Mouse (Mus musculus) CH12.LX (cell line): ENCODE results near the gene F9. TPM values are rescaled to one million over a fixed set of nuclear protein-coding genes. Genes with fewer than 3 reads are reported as not detected.

Source experiments
- DNase-seq: peaks from one replicate; pipeline ENCODE4 v3.0.0-alpha.2; 2013; ENCODE audit errors: extremely low read depth
- H3K27ac ChIP-seq: 2 replicates; pipeline ENCODE4 v1.5.1; 2012; ENCODE audit warnings: low read depth, mild to moderate bottlenecking, control low read depth, moderate library complexity; ENCODE audit not compliant: insufficient read depth
- H3K27me3 ChIP-seq: replicated peaks from 2 replicates; pipeline ENCODE3; 2012; ENCODE audit warnings: inconsistent platforms
- H3K36me3 ChIP-seq, 2 experiments: replicated peaks in 1 of 2; 2 replicates each; pipeline versions ENCODE3 to v1.6.1; 2012; ENCODE audit warnings: inconsistent platforms in 1 of 2, low read length in 1 of 2, mild to moderate bottlenecking in 1 of 2, mixed read lengths in 1 of 2, moderate library complexity in 1 of 2; ENCODE audit not compliant: control insufficient read depth in 1 of 2, insufficient read depth in 1 of 2
- H3K4me1 ChIP-seq, 2 experiments: 2 replicates each; pipeline ENCODE4 v1.6.1; 2012; ENCODE audit warnings: inconsistent platforms in 1 of 2, moderate library complexity in 1 of 2; ENCODE audit not compliant: insufficient read depth in 2 of 2, control insufficient read depth in 1 of 2
- H3K4me2 ChIP-seq: 2 replicates; pipeline ENCODE4 v1.6.1; 2012; ENCODE audit warnings: low read depth, mild to moderate bottlenecking, control low read depth; ENCODE audit not compliant: poor library complexity, insufficient read depth, severe bottlenecking
- H3K4me3 ChIP-seq, 3 experiments: fragments of 150-350 bp in 1 of 3; sonication (generic) in 1 of 3; replicated peaks in 1 of 3; 2 replicates each; pipeline versions ENCODE3 to v1.5.1; 2011 to 2012; ENCODE audit warnings: low read depth in 2 of 3, low read length in 2 of 3, mild to moderate bottlenecking in 2 of 3, moderate library complexity in 2 of 3, control low read depth in 1 of 3, improper control_type of control experiment in 1 of 3, inconsistent platforms in 1 of 3, mixed read lengths in 1 of 3; ENCODE audit not compliant: poor library complexity in 1 of 3
- H3K79me2 ChIP-seq: replicated peaks from 2 replicates; pipeline ENCODE4 v1.6.1; 2012; ENCODE audit warnings: mild to moderate bottlenecking, moderate library complexity; ENCODE audit not compliant: control insufficient read depth, poor library complexity, insufficient read depth, severe bottlenecking; ENCODE audit errors: extremely low read depth
- H3K9ac ChIP-seq: 2 replicates; pipeline ENCODE4 v1.6.1; 2012; ENCODE audit warnings: low read depth, mild to moderate bottlenecking, control low read depth, moderate library complexity; ENCODE audit not compliant: insufficient read depth
- H3K9me3 ChIP-seq: replicated peaks from 2 replicates; pipeline ENCODE3; 2012; ENCODE audit warnings: low read length, inconsistent platforms, mixed read lengths
- BHLHE40 ChIP-seq: IDR thresholded peaks from 2 replicates; pipeline ENCODE4 v1.6.1; 2011; ENCODE audit warnings: mild to moderate bottlenecking, low read depth, low read length, improper control_type of control experiment
- CHD1 ChIP-seq: IDR thresholded peaks from 2 replicates; pipeline ENCODE4 v1.6.1; 2012; ENCODE audit warnings: low read depth, low read length, improper control_type of control experiment, inconsistent platforms
- CTCF ChIP-seq, 2 experiments: IDR thresholded peaks in 1 of 2; conservative IDR thresholded peaks in 1 of 2; 2 replicates each; pipeline ENCODE4 v1.5.1; 2011 to 2012; ENCODE audit warnings: low read depth in 2 of 2, low read length in 2 of 2, improper control_type of control experiment in 1 of 2, inconsistent platforms in 1 of 2, mild to moderate bottlenecking in 1 of 2, moderate library complexity in 1 of 2
- E2F4 ChIP-seq: IDR thresholded peaks from 2 replicates; pipeline ENCODE4 v1.6.1; 2011; ENCODE audit warnings: low read depth, low read length, improper control_type of control experiment; ENCODE audit not compliant: insufficient replicate concordance
- EP300 ChIP-seq: IDR thresholded peaks from 2 replicates; pipeline ENCODE4 v1.6.1; 2011; ENCODE audit warnings: low read length, improper control_type of control experiment
- ETS1 ChIP-seq: conservative IDR thresholded peaks from 2 replicates; pipeline ENCODE4 v1.6.1; 2012; ENCODE audit warnings: low read depth, mild to moderate bottlenecking, inconsistent platforms, low read length, improper control_type of control experiment, moderate library complexity
- GABPA ChIP-seq: IDR thresholded peaks from 2 replicates; pipeline ENCODE4 v1.6.1; 2012; ENCODE audit warnings: low read depth, low read length, improper control_type of control experiment, inconsistent platforms; ENCODE audit not compliant: insufficient replicate concordance
- HCFC1 ChIP-seq: IDR thresholded peaks from 2 replicates; pipeline ENCODE4 v1.6.1; 2012; ENCODE audit warnings: low read depth, mild to moderate bottlenecking, inconsistent platforms, low read length, improper control_type of control experiment
- IRF4 ChIP-seq: IDR thresholded peaks from 2 replicates; pipeline ENCODE4 v1.6.1; 2014; ENCODE audit warnings: low read depth, mild to moderate bottlenecking, inconsistent platforms, low read length, improper control_type of control experiment
- JUND ChIP-seq: conservative IDR thresholded peaks from 2 replicates; pipeline ENCODE4 v1.6.1; 2011; ENCODE audit warnings: low read depth, low read length, improper control_type of control experiment
- KAT2A ChIP-seq: IDR thresholded peaks from 2 replicates; pipeline ENCODE4 v1.6.1; 2012; ENCODE audit warnings: low read length, improper control_type of control experiment, inconsistent platforms; ENCODE audit not compliant: insufficient replicate concordance
- MAX ChIP-seq: IDR thresholded peaks from 2 replicates; pipeline ENCODE4 v1.6.1; 2011; ENCODE audit warnings: low read length, improper control_type of control experiment
- MAZ ChIP-seq: IDR thresholded peaks from 2 replicates; pipeline ENCODE4 v1.6.1; 2012; ENCODE audit warnings: low read depth, mild to moderate bottlenecking, inconsistent platforms, low read length, improper control_type of control experiment, moderate library complexity
- MEF2A ChIP-seq: IDR thresholded peaks from 2 replicates; pipeline ENCODE4 v1.6.1; 2014; ENCODE audit warnings: low read depth, mild to moderate bottlenecking, inconsistent platforms, low read length, improper control_type of control experiment, borderline replicate concordance
- MXI1 ChIP-seq: IDR thresholded peaks from 2 replicates; pipeline ENCODE4 v1.6.1; 2011; ENCODE audit warnings: mild to moderate bottlenecking, low read depth, low read length, improper control_type of control experiment
- MYC ChIP-seq: IDR thresholded peaks from 2 replicates; pipeline ENCODE4 v1.6.1; 2011; ENCODE audit warnings: low read depth, mild to moderate bottlenecking, improper control_type of control experiment, low read length
- NELFE ChIP-seq: IDR thresholded peaks from 2 replicates; pipeline ENCODE4 v1.6.1; 2011; ENCODE audit warnings: low read depth, low read length, improper control_type of control experiment
- NRF1 ChIP-seq: IDR thresholded peaks from 2 replicates; pipeline ENCODE4 v1.6.1; 2014; ENCODE audit warnings: low read depth, mild to moderate bottlenecking, inconsistent platforms, low read length, improper control_type of control experiment, moderate library complexity
- POLR2AphosphoS2 ChIP-seq: IDR thresholded peaks from 2 replicates; pipeline ENCODE4 v1.6.1; 2011; ENCODE audit warnings: low read depth, low read length, improper control_type of control experiment
- RAD21 ChIP-seq: IDR thresholded peaks from 2 replicates; pipeline ENCODE4 v1.6.1; 2011; ENCODE audit warnings: low read depth, mild to moderate bottlenecking, low read length, improper control_type of control experiment, moderate library complexity
- RCOR1 ChIP-seq: conservative IDR thresholded peaks from 2 replicates; pipeline ENCODE4 v1.6.1; 2012; ENCODE audit warnings: low read depth, mild to moderate bottlenecking, inconsistent platforms, low read length, improper control_type of control experiment
- SIN3A ChIP-seq: IDR thresholded peaks from 2 replicates; pipeline ENCODE4 v1.6.1; 2012; ENCODE audit warnings: low read length, improper control_type of control experiment, inconsistent platforms
- TBP ChIP-seq: conservative IDR thresholded peaks from 2 replicates; pipeline ENCODE4 v1.6.1; 2011; ENCODE audit warnings: low read depth, low read length, improper control_type of control experiment
- TCF12 ChIP-seq: IDR thresholded peaks from 2 replicates; pipeline ENCODE4 v1.6.1; 2014; ENCODE audit warnings: low read depth, mild to moderate bottlenecking, inconsistent platforms, low read length, improper control_type of control experiment
- UBTF ChIP-seq: IDR thresholded peaks from 2 replicates; pipeline ENCODE4 v1.6.1; 2012; ENCODE audit warnings: low read depth, mild to moderate bottlenecking, inconsistent platforms, low read length, improper control_type of control experiment, moderate library complexity
- ZC3H11A ChIP-seq: IDR thresholded peaks from 2 replicates; pipeline ENCODE4 v1.6.1; 2012; ENCODE audit warnings: low read depth, mild to moderate bottlenecking, inconsistent platforms, low read length, improper control_type of control experiment
- ZMIZ1 ChIP-seq: IDR thresholded peaks from 2 replicates; pipeline ENCODE4 v1.6.1; 2012; ENCODE audit warnings: low read depth, mild to moderate bottlenecking, inconsistent platforms, low read length, improper control_type of control experiment
- dilution Hi-C: fragments of 300-500 bp; cut with MboI; formaldehyde crosslinking; loops from 2 replicates; pipeline ENCODE4 v1.14.3; 2020; ENCODE audit warnings: low sequenced_read_pairs; ENCODE audit not compliant: extremely low pct_unique_long_range_greater_than_20kb, extremely low pct_ligation_motif_present
- in situ Hi-C: fragments of 300-500 bp; cut with MboI; formaldehyde crosslinking; loops from 3 replicates; pipeline ENCODE4 v1.14.3; 2019; ENCODE audit warnings: low sequenced_read_pairs, low pct_ligation_motif_present, low pct_unique_long_range_greater_than_20kb, mixed read lengths
- polyA plus RNA-seq: library from polyadenylated mRNA; unstranded; fragments of >175 nt; gene quantifications from 2 replicates; pipeline ENCODE4 v1.2.1, GENCODE M21; 2012; ENCODE audit warnings: low read depth; ENCODE audit not compliant: insufficient read length
- total RNA-seq, 2 experiments: library from RNA; depleted of rRNA; stranded (reverse); fragments of 300-350 nt in 1 of 2; fragments of >200 nt in 1 of 2; gene quantifications; 2 replicates each; pipeline ENCODE4 v1.2.3; 2012 to 2014

Gene F9
- total and polyA plus RNA-seq, 3 experiments: 0.42 to 2.0 (median 1.9) TPM

DNA sequence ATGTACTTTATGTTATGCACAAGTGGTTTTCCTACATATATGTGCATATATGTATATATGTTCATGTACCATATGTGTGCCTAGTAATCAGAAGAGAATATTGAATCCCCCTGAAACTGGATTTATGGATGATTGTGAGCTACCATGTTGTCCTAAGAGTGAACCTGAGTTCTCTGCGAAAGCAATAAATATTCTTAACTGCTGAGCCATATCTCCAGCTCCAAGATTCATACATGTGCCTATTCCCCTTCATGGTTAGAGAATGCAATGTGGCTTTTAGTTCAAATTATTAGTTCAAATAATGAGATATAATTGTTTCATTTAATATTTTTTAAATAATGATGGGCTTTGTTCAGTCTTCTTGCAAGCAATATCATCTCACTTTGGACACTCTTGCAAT is 55.5 kb downstream of the F9 start:
- no peak overlapping the region for H3K27ac ChIP-seq
- no peak for DNase-seq
- no peaks in the 10 kb centered on the region for H3K27me3 ChIP-seq
- no peak for TF ChIP-seq MXI1
- TF ChIP-seq NRF1: no peak
- TF ChIP-seq CTCF (conservative IDR thresholded peaks at IDR 0.05 in 1 of 2, IDR thresholded peaks at IDR 0.05 in 1 of 2; ENCODE audit: low read depth in 2 of 2, low read length in 2 of 2): no peak
- TF ChIP-seq MEF2A: no peak
- TF ChIP-seq HCFC1: no peak
- no peak for TF ChIP-seq MYC
- no peak for TF ChIP-seq JUND
- TF ChIP-seq TCF12: no peak
- no peak for TF ChIP-seq IRF4
- TF ChIP-seq SIN3A: no peak
- TF ChIP-seq ZMIZ1: no peak
- no peak for TF ChIP-seq EP300
- TF ChIP-seq NELFE: no peak
- no peak for TF ChIP-seq KAT2A
- TF ChIP-seq TBP: no peak
- TF ChIP-seq ZC3H11A: no peak
- no peak for TF ChIP-seq POLR2AphosphoS2
- in situ Hi-C loops (no loop called here), dilution Hi-C loops (no loop called here)
- no peaks in the 10 kb centered on the region for H3K4me1 ChIP-seq
- H3K9ac ChIP-seq: no peak overlapping the region
- H3K4me2 ChIP-seq: no peak overlapping the region
- no peaks in the 10 kb centered on the region for H3K9me3 ChIP-seq
- no peaks in the 10 kb centered on the region for H3K79me2 ChIP-seq
- no peaks in the 10 kb centered on the region for H3K36me3 ChIP-seq
- no peak overlapping the region for H3K4me3 ChIP-seq

DNA sequence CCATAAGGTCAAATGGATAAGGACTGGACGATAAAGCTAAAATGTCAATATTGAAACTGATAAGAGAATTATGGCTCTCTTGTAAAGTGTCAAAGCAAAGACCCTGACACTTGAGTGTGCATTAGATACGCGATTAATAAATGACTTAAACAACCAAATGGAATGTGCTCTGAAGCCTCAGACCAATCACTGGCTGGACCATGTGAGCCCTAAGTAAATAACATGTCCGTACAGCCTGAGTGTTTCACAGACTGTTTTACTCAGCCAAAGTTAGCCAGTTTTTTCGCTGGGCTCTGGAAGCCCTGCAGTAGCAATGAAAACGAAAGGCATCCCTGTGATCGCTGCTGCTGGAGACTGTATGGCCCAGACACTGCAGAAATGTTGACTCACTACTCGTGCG is 55.9 kb downstream of the F9 start:
- Histone ChIP-seq H3K4me3 (no peak overlapping the region), H3K4me1 (no peaks in the 10 kb centered on the region), H3K27ac (no peak overlapping the region)
- no peak for DNase-seq
- no peak for TF ChIP-seq EP300
- TF ChIP-seq, all 38 proteins: peak for 0
- Histone ChIP-seq H3K9me3 (no peaks in the 10 kb centered on the region), H3K79me2 (no peaks in the 10 kb centered on the region), H3K4me2 (no peak overlapping the region), H3K9ac (no peak overlapping the region), H3K27me3 (no peaks in the 10 kb centered on the region), H3K36me3 (no peaks in the 10 kb centered on the region)
- in situ Hi-C loops (no loop called here), dilution Hi-C loops (no loop called here)

DNA sequence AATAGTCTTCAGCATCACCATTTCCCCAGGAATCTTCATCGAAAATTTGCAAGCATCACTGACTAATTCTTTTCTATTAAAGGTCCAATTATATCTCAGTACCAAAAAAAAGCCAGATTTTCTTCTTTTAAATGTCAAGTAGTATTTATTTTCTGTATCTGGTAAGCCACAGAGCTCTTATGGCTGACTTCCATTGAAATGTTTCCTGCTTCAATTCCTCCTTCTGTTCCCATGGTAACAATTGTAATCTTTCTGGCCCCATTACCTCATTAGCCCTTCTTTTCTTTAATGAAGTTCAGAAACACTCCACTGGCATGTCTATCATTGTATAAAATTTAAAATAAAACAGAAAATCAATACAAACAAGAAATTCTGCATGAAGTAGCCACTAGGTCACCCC is 76.1 kb downstream of the F9 start:
- no peak overlapping the region for H3K27ac ChIP-seq
- no peaks in the 10 kb centered on the region for H3K79me2 ChIP-seq
- no peak overlapping the region for H3K4me3 ChIP-seq
- no peak overlapping the region for H3K9ac ChIP-seq
- no peak overlapping the region for H3K4me2 ChIP-seq
- no peaks in the 10 kb centered on the region for H3K36me3 ChIP-seq
- no peaks in the 10 kb centered on the region for H3K27me3 ChIP-seq
- no peaks in the 10 kb centered on the region for H3K4me1 ChIP-seq
- in situ Hi-C loops (no loop called here), dilution Hi-C loops (no loop called here)
- TF ChIP-seq RCOR1: no peak
- no peak for TF ChIP-seq POLR2AphosphoS2
- TF ChIP-seq GABPA: no peak
- no peak for TF ChIP-seq BHLHE40
- TF ChIP-seq MAX: no peak
- no peak for TF ChIP-seq E2F4
- no peak for TF ChIP-seq MXI1
- TF ChIP-seq MAZ: no peak
- no peak for TF ChIP-seq CHD1
- TF ChIP-seq UBTF: no peak
- TF ChIP-seq ETS1: no peak
- no peak for TF ChIP-seq IRF4
- TF ChIP-seq RAD21: no peak
- no peak for TF ChIP-seq NRF1
- DNase-seq: no peak
- H3K9me3 ChIP-seq: no peaks in the 10 kb centered on the region
